Mouse (Mus musculus) MEL (cell line): Measurements from ENCODE around the gene Renbp. TPM values are rescaled to one million over a fixed set of nuclear protein-coding genes. Genes with fewer than 3 reads are reported as not detected.

Experiments used
- DNase-seq: peaks from one replicate; pipeline ENCODE4 v3.0.0; 2011; ENCODE audit warnings: low read depth, low spot score
- H3K27ac ChIP-seq: 2 replicates; pipeline ENCODE4 v1.5.1; 2012; ENCODE audit warnings: low read depth, mild to moderate bottlenecking, control low read depth, low read length, moderate library complexity; ENCODE audit not compliant: control insufficient read depth
- H3K27me3 ChIP-seq, 2 experiments: fragments of 150-350 bp in 1 of 2; sonication (generic) in 1 of 2; 2 replicates each; pipeline ENCODE4 v1.6.1; 2012; ENCODE audit warnings: low read length in 2 of 2, mild to moderate bottlenecking in 2 of 2, improper control_type of control experiment in 1 of 2, moderate library complexity in 1 of 2; ENCODE audit not compliant: insufficient read depth in 2 of 2, control insufficient read depth in 1 of 2
- H3K36me3 ChIP-seq, 2 experiments: 2 replicates each; pipeline ENCODE4 v1.6.1; 2012 to 2014; ENCODE audit warnings: low read length in 2 of 2, improper control_type of control experiment in 1 of 2, inconsistent platforms in 1 of 2, mild to moderate bottlenecking in 1 of 2; ENCODE audit not compliant: insufficient read depth in 2 of 2, control insufficient read depth in 1 of 2
- H3K4me1 ChIP-seq, 2 experiments: fragments of 150-350 bp in 1 of 2; sonication (generic) in 1 of 2; 2 replicates each; pipeline ENCODE4 v1.6.1; 2012; ENCODE audit warnings: low read length in 2 of 2, improper control_type of control experiment in 1 of 2, mild to moderate bottlenecking in 1 of 2; ENCODE audit not compliant: insufficient read depth in 2 of 2, control insufficient read depth in 1 of 2
- H3K4me3 ChIP-seq, 2 experiments: fragments of 150-350 bp in 1 of 2; sonication (generic) in 1 of 2; 2 replicates each; pipeline ENCODE4 v1.5.1; 2012; ENCODE audit warnings: low read depth in 2 of 2, low read length in 2 of 2, mild to moderate bottlenecking in 2 of 2, moderate library complexity in 2 of 2, control low read depth in 1 of 2, improper control_type of control experiment in 1 of 2; ENCODE audit not compliant: control insufficient read depth in 1 of 2, insufficient read depth in 1 of 2
- H3K79me2 ChIP-seq: 2 replicates; pipeline ENCODE4 v1.6.1; 2012; ENCODE audit warnings: mild to moderate bottlenecking, low read length, moderate library complexity; ENCODE audit not compliant: control insufficient read depth, poor library complexity, insufficient read depth
- H3K9ac ChIP-seq: 2 replicates; pipeline ENCODE4 v1.6.1; 2012; ENCODE audit warnings: low read depth, mild to moderate bottlenecking, control low read depth, low read length, moderate library complexity; ENCODE audit not compliant: control insufficient read depth, poor library complexity, severe bottlenecking
- H3K9me3 ChIP-seq: fragments of 150-350 bp; sonication (generic); replicated peaks from 2 replicates; pipeline ENCODE4 v1.6.1; 2012; ENCODE audit warnings: mild to moderate bottlenecking, low read length, improper control_type of control experiment, moderate library complexity; ENCODE audit not compliant: insufficient read depth
- CHD1 ChIP-seq: IDR thresholded peaks from 2 replicates; pipeline ENCODE4 v1.6.1; 2012; ENCODE audit warnings: low read depth, mild to moderate bottlenecking, inconsistent platforms, low read length, improper control_type of control experiment
- CTCF ChIP-seq, 3 experiments: IDR thresholded peaks in 2 of 3; conservative IDR thresholded peaks in 1 of 3; 2 replicates each; pipeline ENCODE4 v1.5.1; 2011 to 2012; ENCODE audit warnings: low read length in 3 of 3, low read depth in 2 of 3, mild to moderate bottlenecking in 2 of 3, improper control_type of control experiment in 1 of 3, inconsistent platforms in 1 of 3, mixed read lengths in 1 of 3, moderate library complexity in 1 of 3; ENCODE audit not compliant: control insufficient read depth in 1 of 3, insufficient read depth in 1 of 3, poor library complexity in 1 of 3, severe bottlenecking in 1 of 3
- E2F4 ChIP-seq: IDR thresholded peaks from 2 replicates; pipeline ENCODE4 v1.6.1; 2011; ENCODE audit warnings: low read depth, low read length, improper control_type of control experiment, borderline replicate concordance
- EP300 ChIP-seq, 2 experiments: IDR thresholded peaks; 2 replicates each; pipeline ENCODE4 v1.6.1; 2011; ENCODE audit warnings: improper control_type of control experiment in 2 of 2, low read length in 2 of 2, low read depth in 1 of 2, mild to moderate bottlenecking in 1 of 2
- KAT2A ChIP-seq: conservative IDR thresholded peaks from 2 replicates; pipeline ENCODE4 v1.6.1; 2012; ENCODE audit warnings: low read depth, low read length, improper control_type of control experiment, inconsistent platforms
- MAFK ChIP-seq: IDR thresholded peaks from 2 replicates; pipeline ENCODE4 v1.6.1; 2011; ENCODE audit warnings: low read depth, mild to moderate bottlenecking, low read length, improper control_type of control experiment, borderline replicate concordance
- MAX ChIP-seq: IDR thresholded peaks from 2 replicates; pipeline ENCODE4 v1.6.1; 2011; ENCODE audit warnings: low read length, improper control_type of control experiment
- MEF2A ChIP-seq: IDR thresholded peaks from 2 replicates; pipeline ENCODE4 v1.6.1; 2014; ENCODE audit warnings: low read depth, mild to moderate bottlenecking, inconsistent platforms, low read length, improper control_type of control experiment; ENCODE audit not compliant: poor library complexity, insufficient replicate concordance, severe bottlenecking; ENCODE audit errors: extremely low read depth
- NELFE ChIP-seq: IDR thresholded peaks from 2 replicates; pipeline ENCODE4 v1.6.1; 2011; ENCODE audit warnings: low read depth, low read length, improper control_type of control experiment
- POLR2A ChIP-seq, 2 experiments: IDR thresholded peaks; 2 replicates each; pipeline ENCODE4 v1.6.1; 2011 to 2012; ENCODE audit warnings: low read length in 2 of 2, mild to moderate bottlenecking in 2 of 2, control low read depth in 1 of 2, improper control_type of control experiment in 1 of 2, low read depth in 1 of 2, moderate library complexity in 1 of 2; ENCODE audit not compliant: control insufficient read depth in 1 of 2, insufficient read depth in 1 of 2, poor library complexity in 1 of 2
- RCOR1 ChIP-seq: IDR thresholded peaks from 2 replicates; pipeline ENCODE4 v1.6.1; 2012; ENCODE audit warnings: low read depth, mild to moderate bottlenecking, inconsistent platforms, low read length, improper control_type of control experiment
- SMC3 ChIP-seq: IDR thresholded peaks from 2 replicates; pipeline ENCODE4 v1.6.1; 2011; ENCODE audit warnings: low read depth, low read length, improper control_type of control experiment
- TAL1 ChIP-seq: IDR thresholded peaks from 2 replicates; pipeline ENCODE4 v1.6.1; 2012; ENCODE audit warnings: mild to moderate bottlenecking, inconsistent platforms, low read length, moderate library complexity, mixed read lengths
- TCF12 ChIP-seq: IDR thresholded peaks from 2 replicates; pipeline ENCODE4 v1.6.1; 2014; ENCODE audit warnings: low read depth, mild to moderate bottlenecking, inconsistent platforms, low read length, improper control_type of control experiment, moderate library complexity
- ZNF384 ChIP-seq: IDR thresholded peaks from 2 replicates; pipeline ENCODE4 v1.6.1; 2012; ENCODE audit warnings: low read depth, mild to moderate bottlenecking, inconsistent platforms, low read length, improper control_type of control experiment
- polyA plus RNA-seq, 2 experiments: library from polyadenylated mRNA; stranded (reverse) in 1 of 2; unstranded in 1 of 2; fragments of >175 nt in 1 of 2; fragments of >200 nt in 1 of 2; gene quantifications; 2 replicates each; pipeline versions ENCODE4 v1.2.1 to v1.2.4; 2012; ENCODE audit warnings: low replicate concordance in 2 of 2, low read depth in 1 of 2; ENCODE audit not compliant: insufficient read length in 2 of 2, insufficient read depth in 1 of 2, missing spikeins in 1 of 2
- total RNA-seq: library from RNA; depleted of rRNA; stranded (reverse); fragments of 300-350 nt; gene quantifications from 2 replicates; pipeline ENCODE4 v1.2.3, GENCODE M21; 2012

The Renbp gene
- total and polyA plus RNA-seq, 3 experiments, result 22.7 to 38.0 TPM; not detected in 1

DNA sequence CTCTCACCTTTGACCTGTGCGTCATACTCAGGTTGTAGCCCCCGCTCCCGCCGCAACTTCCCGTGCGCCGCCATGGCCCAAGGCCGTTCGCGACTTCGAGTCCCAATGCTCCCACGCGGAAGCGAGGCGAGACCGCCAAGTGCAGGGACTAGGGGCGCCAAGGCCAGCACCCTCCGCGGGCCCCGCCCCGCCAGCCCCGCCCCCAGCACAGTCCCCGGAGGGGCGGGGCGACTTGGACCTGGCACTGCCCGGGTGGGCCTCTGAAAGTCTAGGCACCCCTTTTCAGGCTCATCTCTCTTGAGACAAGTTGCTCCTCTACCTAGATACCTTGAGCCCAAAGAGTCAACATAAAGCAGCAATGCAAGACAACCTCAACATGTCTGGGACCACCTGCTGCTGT is 19.5 kb downstream of the Renbp start:
- peak; percentile 40; the same call in 1 of the 2 replicates for TF ChIP-seq NELFE
- no peak for TF ChIP-seq ZNF384
- peak in 1 of 2 experiments; percentile 51; a peak in 1 of 4 replicates for TF ChIP-seq POLR2A (IDR thresholded peaks at IDR 0.05; ENCODE audit: control insufficient read depth in 1 of 2, insufficient read depth in 1 of 2, low read depth in 1 of 2, low read length in 2 of 2, poor library complexity in 1 of 2)
- no peak for TF ChIP-seq RCOR1
- peak; percentile 17; the same call in 1 of the 2 replicates for TF ChIP-seq TCF12
- TF ChIP-seq CHD1, result no peak
- TF ChIP-seq MAX, result peak; percentile 46; the same call in 1 of the 2 replicates
- TF ChIP-seq, all 39 proteins: peak for 4
- Histone ChIP-seq H3K9me3 (no peaks in the 10 kb centered on the region), H3K79me2 (peaks cover 2% of the 10 kb centered on the region), H3K27ac (peak overlapping the region; percentile 90), H3K36me3 (peaks cover 0 to 35% of the 10 kb centered on the region in 2 experiments; a peak in 2 of 4 replicates), H3K4me3 (peak overlapping the region; percentile 61 to 63), H3K4me1 (peaks cover 15 to 32% of the 10 kb centered on the region in 2 experiments), H3K9ac (peak overlapping the region; percentile 73), H3K27me3 (no peaks in the 10 kb centered on the region)
- peak; percentile 68 for DNase-seq

DNA sequence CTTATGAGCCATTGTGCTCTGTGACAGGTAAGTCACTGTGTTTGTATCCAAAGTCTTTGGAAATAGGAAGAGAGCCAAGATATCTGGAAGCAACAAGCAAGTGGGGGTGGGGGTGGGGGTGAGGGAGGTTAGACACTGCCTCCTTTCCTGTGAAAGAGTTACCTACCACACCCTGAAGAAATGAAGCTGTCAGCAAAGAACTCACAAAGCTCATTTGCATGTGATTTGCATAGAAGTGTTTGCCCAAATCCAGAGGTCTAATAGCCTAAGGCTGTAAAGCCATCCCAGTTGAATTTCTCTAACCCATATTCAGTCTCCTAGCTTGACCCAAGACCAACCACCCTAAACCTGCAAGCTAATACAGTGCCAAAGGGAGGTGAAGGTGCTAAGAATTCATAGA is 20.2 kb downstream of the Renbp start:
- Histone ChIP-seq H3K27ac (peak overlapping the region; percentile 90), H3K36me3 (peaks cover 0 to 32% of the 10 kb centered on the region in 2 experiments; a peak in 2 of 4 replicates), H3K9me3 (no peaks in the 10 kb centered on the region), H3K79me2 (peaks cover 2% of the 10 kb centered on the region), H3K4me1 (peaks cover 15 to 32% of the 10 kb centered on the region in 2 experiments), H3K27me3 (no peaks in the 10 kb centered on the region), H3K4me3 (peak overlapping the region; percentile 61 to 63), H3K9ac (peak overlapping the region; percentile 73)
- peak; percentile 46 for DNase-seq
- no peak for TF ChIP-seq E2F4
- no peak for TF ChIP-seq KAT2A

DNA sequence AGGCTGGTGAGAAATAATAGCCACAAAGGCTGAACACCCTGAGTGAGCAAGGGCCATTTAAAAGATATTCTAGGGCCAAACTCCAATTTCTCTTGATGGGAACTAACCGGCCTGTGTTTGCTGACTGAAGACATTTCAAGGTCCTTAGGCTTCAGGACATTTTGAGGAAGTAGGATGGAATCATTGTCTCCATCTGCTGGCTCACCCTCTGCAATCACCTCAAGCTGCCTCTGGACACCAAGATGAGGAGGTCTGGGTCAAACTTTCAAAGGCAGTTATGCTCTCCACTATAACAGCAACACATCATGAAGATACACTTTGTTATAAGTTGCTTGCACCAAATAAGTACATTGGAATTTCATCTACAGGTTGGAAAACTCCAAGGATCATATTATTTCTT is 20.6 kb downstream of the Renbp start:
- H3K9ac ChIP-seq, result 0 out of 2 replicates have a peak overlapping the region, but pooled peaks have one; percentile 8
- H3K4me3 ChIP-seq, result no peak overlapping the region; a peak in 2 of 4 replicates
- peaks cover 15 to 32% of the 10 kb centered on the region in 2 experiments for H3K4me1 ChIP-seq
- TF ChIP-seq CTCF (IDR thresholded peaks at IDR 0.05 in 2 of 3, conservative IDR thresholded peaks at IDR 0.05 in 1 of 3; ENCODE audit: control insufficient read depth in 1 of 3, insufficient read depth in 1 of 3, low read depth in 2 of 3, low read length in 3 of 3, poor library complexity in 1 of 3, severe bottlenecking in 1 of 3) (peak in 1 of 3 experiments; percentile 7; a peak in 1 of 6 replicates), MEF2A (no peak), SMC3 (peak; percentile 21; the same call in 1 of the 2 replicates), MAFK (no peak), TAL1 (peak; percentile 67), EP300 (IDR thresholded peaks at IDR 0.05; ENCODE audit: low read depth in 1 of 2, low read length in 2 of 2) (peak; percentile 25 to 40; a peak in 2 of 4 replicates)
- TF ChIP-seq, all 39 proteins: peak for 4
- Histone ChIP-seq H3K79me2 (peaks cover 2% of the 10 kb centered on the region), H3K27me3 (no peaks in the 10 kb centered on the region), H3K36me3 (peaks cover 0 to 32% of the 10 kb centered on the region in 2 experiments; a peak in 2 of 4 replicates), H3K27ac (peak overlapping the region; percentile 90), H3K9me3 (no peaks in the 10 kb centered on the region)
- DNase-seq, result peak; percentile 24
